ENCODE assay signal across 20 mouse cellular contexts in the genomic region with DNA sequence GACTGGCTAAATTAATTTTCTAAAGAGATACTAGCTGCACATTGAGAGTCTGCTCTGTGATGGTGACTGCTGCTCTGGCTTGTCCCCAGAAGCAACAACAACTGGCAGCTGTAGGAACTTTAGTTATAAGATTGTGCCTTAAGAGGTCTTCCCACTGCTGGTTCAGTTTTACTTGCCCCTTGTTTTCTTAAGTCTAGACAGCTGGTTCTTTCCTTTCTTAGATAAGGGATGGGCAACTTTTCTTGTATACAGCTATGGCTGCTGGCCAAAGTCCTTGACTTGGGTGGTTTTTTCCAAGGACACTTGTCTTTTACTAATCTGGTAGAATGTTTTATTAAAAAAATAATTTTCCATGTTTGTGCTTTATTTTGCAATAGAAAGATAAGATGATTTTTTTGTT.
DNase-seq lines count a peak whose midpoint lies in the region.
"Had no signal": no experiment of that assay in that cellular context is flagged by ENCODE, and none has a peak within 500 bp of the region (broad histone marks: within the 10 kb centered on the region; RNA-seq: fewer than 3 reads in every experiment).

No protein-coding gene starts in this region.

- peak; percentile 31 for DNase-seq in heart, adult 8-10 months (ENCODE audit: low spot score)
- no peak for DNase-seq in heart, embryonic 10.5 days (ENCODE audit: low spot score)
- peak; percentile 83 for DNase-seq in adrenal gland, adult 8-10 months
- peak; percentile 4 for DNase-seq in heart, postnatal 25 days (ENCODE audit: low spot score)
- DNase-seq in testis, postnatal 14 days (ENCODE audit: low spot score): peak; percentile 57
- DNase-seq in embryo, embryonic 9.5 days (ENCODE audit: extremely low spot score): no peak
- DNase-seq in right cerebral cortex, adult 18-20 months: no peak
- DNase-seq: B cell, adult 2 months; cerebellum, adult 9-10 months; liver, embryonic 13.5 days; right cerebral cortex, postnatal 4 days; thymus, postnatal 14 days had no signal

- no peaks in the 10 kb centered on the region for H3K4me1 ChIP-seq in heart, embryonic 10.5 days
- H3K4me1 ChIP-seq: forebrain, embryonic 12.5 days; hindbrain, embryonic 10.5 days; limb, embryonic 13.5 days; liver, embryonic 13.5 days; midbrain, embryonic 13.5 days; neural tube, embryonic 12.5 days had no signal

- H3K36me3 ChIP-seq in heart, embryonic 10.5 days: peaks cover 3% of the 10 kb centered on the region; the same call in 1 of the 2 replicates
- H3K36me3 ChIP-seq: forebrain, embryonic 12.5 days; hindbrain, embryonic 10.5 days; limb, embryonic 13.5 days; liver, embryonic 13.5 days; midbrain, embryonic 13.5 days; neural tube, embryonic 12.5 days had no signal

- no peak overlapping the region for H3K27ac ChIP-seq in heart, embryonic 10.5 days
- H3K27ac ChIP-seq: forebrain, embryonic 12.5 days; hindbrain, embryonic 10.5 days; hindbrain, postnatal 0 days; limb, embryonic 13.5 days; liver, embryonic 13.5 days; midbrain, embryonic 13.5 days; neural tube, embryonic 12.5 days; stomach, postnatal 0 days had no signal

- no peak overlapping the region for H3K4me3 ChIP-seq in heart, embryonic 10.5 days
- H3K4me3 ChIP-seq: forebrain, embryonic 12.5 days; heart, adult 2 months; hindbrain, embryonic 10.5 days; limb, embryonic 13.5 days; liver, embryonic 13.5 days; midbrain, embryonic 13.5 days; neural tube, embryonic 12.5 days had no signal

- H3K27me3 ChIP-seq in heart, embryonic 10.5 days (ENCODE audit: insufficient read depth, poor library complexity, severe bottlenecking): no peaks in the 10 kb centered on the region
- H3K27me3 ChIP-seq: forebrain, embryonic 12.5 days; limb, embryonic 13.5 days; liver, embryonic 13.5 days; midbrain, embryonic 13.5 days; neural tube, embryonic 12.5 days had no signal

- no peaks in the 10 kb centered on the region for H3K9me3 ChIP-seq in heart, embryonic 10.5 days
- H3K9me3 ChIP-seq: forebrain, embryonic 12.5 days; hindbrain, embryonic 10.5 days; limb, embryonic 13.5 days; liver, embryonic 13.5 days; midbrain, embryonic 13.5 days; neural tube, embryonic 12.5 days had no signal

- intact Hi-C loops in heart, postnatal 25 days (cut with DNase I): no loop called here

Comparison
In these comparisons a context has a peak if more than half of its experiments do, and no peak if none do; other contexts are left out.
1. DNase-seq: peak in heart, adult 8-10 months (single experiment), adrenal gland, adult 8-10 months (single experiment), heart, postnatal 25 days (single experiment) and testis, postnatal 14 days (single experiment); none in heart, embryonic 10.5 days (single experiment), embryo, embryonic 9.5 days (single experiment) and right cerebral cortex, adult 18-20 months (single experiment).